ENCODE assay signal across 9 mouse cellular contexts in the genomic region with DNA sequence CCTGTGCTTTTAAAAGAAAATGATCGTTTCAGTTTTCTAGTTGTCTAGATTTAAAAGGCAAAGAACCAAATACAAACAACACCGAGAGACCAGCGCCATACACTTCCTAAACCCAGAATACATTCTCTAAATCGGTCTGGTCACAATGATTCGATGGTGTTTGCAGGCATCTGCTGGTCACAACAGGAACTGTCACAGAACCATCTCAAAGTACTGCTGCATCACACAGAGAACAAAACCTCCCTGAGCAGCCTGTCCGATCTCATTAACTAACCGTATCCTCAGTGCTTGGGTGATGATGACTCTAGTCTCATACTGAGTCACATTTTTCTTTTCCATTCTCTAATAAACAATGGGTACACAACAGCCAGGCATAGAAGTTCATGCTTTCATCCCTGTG. TPM values are rescaled to one million over a fixed set of nuclear protein-coding genes. Genes with fewer than 3 reads are reported as not detected.
DNase-seq lines count a peak whose midpoint lies in the region; ATAC-seq and TF ChIP-seq lines count a peak whose summit lies in the region.
"Had no signal": no experiment of that assay in that cellular context is flagged by ENCODE, and none has a peak within 500 bp of the region (broad histone marks: within the 10 kb centered on the region; RNA-seq: fewer than 3 reads in every experiment).

No protein-coding gene starts in this region.

- no peak overlapping the region for H3K4me3 ChIP-seq in kidney, embryonic 16.5 days (ENCODE audit: low read length)
- H3K4me3 ChIP-seq in kidney, embryonic 14.5 days (ENCODE audit: low read length), result no peak overlapping the region
- H3K4me3 ChIP-seq in midbrain, postnatal 0 days (ENCODE audit: low read depth, low read length), result no peak overlapping the region
- no peak overlapping the region for H3K4me3 ChIP-seq in intestine, embryonic 15.5 days (replicated peaks)
- H3K4me3 ChIP-seq: stomach, embryonic 15.5 days had no signal

- ATAC-seq in kidney, embryonic 16.5 days (ENCODE audit: low FRiP score, low TSS enrichment), result peak; percentile 77; the same call in 1 of the 2 replicates
- no peak for ATAC-seq in kidney, embryonic 14.5 days (ENCODE audit: low FRiP score, low TSS enrichment)
- ATAC-seq in midbrain, postnatal 0 days (ENCODE audit: low FRiP score), result peak; percentile 89
- ATAC-seq in monocyte, adult 5-6 weeks (replicated peaks; ENCODE audit: insufficient number of reproducible peaks, low FRiP score, low TSS enrichment, poor library complexity, severe bottlenecking), result no peak
- ATAC-seq in intestine, embryonic 15.5 days, result no peak

- H3K36me3 ChIP-seq in kidney, embryonic 16.5 days (ENCODE audit: insufficient read depth, low read length), result no peaks in the 10 kb centered on the region
- no peaks in the 10 kb centered on the region for H3K36me3 ChIP-seq in kidney, embryonic 14.5 days (ENCODE audit: control insufficient read depth, insufficient read depth, low read length)
- H3K36me3 ChIP-seq in midbrain, postnatal 0 days (ENCODE audit: insufficient read depth, low read length), result no peaks in the 10 kb centered on the region
- no peaks in the 10 kb centered on the region for H3K36me3 ChIP-seq in intestine, embryonic 15.5 days
- H3K36me3 ChIP-seq: stomach, embryonic 15.5 days had no signal

- no peaks in the 10 kb centered on the region for H3K9me3 ChIP-seq in kidney, embryonic 16.5 days (ENCODE audit: low read length)
- no peaks in the 10 kb centered on the region for H3K9me3 ChIP-seq in kidney, embryonic 14.5 days (ENCODE audit: control insufficient read depth, low read length)
- no peaks in the 10 kb centered on the region for H3K9me3 ChIP-seq in midbrain, postnatal 0 days (ENCODE audit: low read length)
- H3K9me3 ChIP-seq in intestine, embryonic 15.5 days, result no peaks in the 10 kb centered on the region
- H3K9me3 ChIP-seq: stomach, embryonic 15.5 days had no signal

- no peak overlapping the region for H3K9ac ChIP-seq in kidney, embryonic 16.5 days (replicated peaks; ENCODE audit: low read length)
- H3K9ac ChIP-seq in kidney, embryonic 14.5 days (ENCODE audit: low read depth, low read length), result no peak overlapping the region
- H3K9ac ChIP-seq in midbrain, postnatal 0 days (replicated peaks; ENCODE audit: low read length, poor library complexity, severe bottlenecking), result 0 out of 2 replicates have a peak overlapping the region, but pooled peaks have one; percentile 14
- no peak overlapping the region for H3K9ac ChIP-seq in intestine, embryonic 15.5 days
- H3K9ac ChIP-seq: stomach, embryonic 15.5 days had no signal

- 58% methylated on average over 7 of the region's 7 CpGs for WGBS in kidney, embryonic 16.5 days
- WGBS in kidney, embryonic 14.5 days, result 61% methylated on average over 7 of the region's 7 CpGs
- 9% methylated on average over 7 of the region's 7 CpGs for WGBS in midbrain, postnatal 0 days
- WGBS in intestine, embryonic 15.5 days, result 58% methylated on average over 7 of the region's 7 CpGs

- H3K27ac ChIP-seq in kidney, embryonic 16.5 days (ENCODE audit: low read length), result no peak overlapping the region
- H3K27ac ChIP-seq in kidney, embryonic 14.5 days (ENCODE audit: low read depth, low read length), result no peak overlapping the region
- H3K27ac ChIP-seq in midbrain, postnatal 0 days (ENCODE audit: low read depth, low read length), result no peak overlapping the region
- no peak overlapping the region for H3K27ac ChIP-seq in intestine, embryonic 15.5 days
- H3K27ac ChIP-seq: stomach, embryonic 15.5 days had no signal

- no peaks in the 10 kb centered on the region for H3K27me3 ChIP-seq in kidney, embryonic 16.5 days (ENCODE audit: insufficient read depth, low read length)
- H3K27me3 ChIP-seq in kidney, embryonic 14.5 days (ENCODE audit: control insufficient read depth, insufficient read depth, low read length), result no peaks in the 10 kb centered on the region
- H3K27me3 ChIP-seq in midbrain, postnatal 0 days (ENCODE audit: insufficient read depth, low read length), result no peaks in the 10 kb centered on the region
- H3K27me3 ChIP-seq in intestine, embryonic 15.5 days (replicated peaks), result no peaks in the 10 kb centered on the region
- H3K27me3 ChIP-seq: stomach, embryonic 15.5 days had no signal

- no peak overlapping the region for H3K4me2 ChIP-seq in kidney, embryonic 16.5 days (replicated peaks; ENCODE audit: low read depth, low read length)
- H3K4me2 ChIP-seq in kidney, embryonic 14.5 days (replicated peaks; ENCODE audit: low read depth, low read length), result no peak overlapping the region
- H3K4me2 ChIP-seq in midbrain, postnatal 0 days (ENCODE audit: low read depth, low read length, poor library complexity, severe bottlenecking), result 0 out of 2 replicates have a peak overlapping the region, but pooled peaks have one; percentile 15
- no peak overlapping the region for H3K4me2 ChIP-seq in intestine, embryonic 15.5 days (replicated peaks)
- H3K4me2 ChIP-seq: stomach, embryonic 15.5 days had no signal

- peak; percentile 4 for DNase-seq in cerebellum, adult 11-12 months
- DNase-seq in forelimb bud, embryonic 11.5 days (ENCODE audit: low read depth, low spot score), result peak; percentile 6
- DNase-seq in layer of hippocampus, postnatal 14 days (ENCODE audit: low spot score in 2 of 2), result peak; percentile 57 to 81
- peak; percentile 88 for DNase-seq in midbrain, postnatal 0 days (ENCODE audit: low spot score)

- no peaks in the 10 kb centered on the region for H3K4me1 ChIP-seq in kidney, embryonic 16.5 days (ENCODE audit: insufficient read depth, low read length)
- H3K4me1 ChIP-seq in kidney, embryonic 14.5 days (ENCODE audit: control insufficient read depth, insufficient read depth, low read length), result no peaks in the 10 kb centered on the region
- H3K4me1 ChIP-seq in midbrain, postnatal 0 days (ENCODE audit: insufficient read depth, low read length), result no peaks in the 10 kb centered on the region
- H3K4me1 ChIP-seq in intestine, embryonic 15.5 days (replicated peaks), result no peaks in the 10 kb centered on the region
- H3K4me1 ChIP-seq: stomach, embryonic 15.5 days had no signal

- TF ChIP-seq CTCF in midbrain, postnatal 0 days (IDR thresholded peaks at IDR 0.05), result peak; percentile 92

RNA-seq across cellular contexts. Expression of a gene that starts 59.1 kb away (rescaled TPM):
- 2.0 and 2.9 TPM in 2 replicates for polyA plus RNA-seq in kidney, embryonic 16.5 days (2015; fragmentation: Nextera tagmentation; extraction: Ambion mirVana)
- polyA plus RNA-seq in kidney, embryonic 14.5 days (2014; fragmentation: Nextera tagmentation; extraction: Ambion mirVana), result 2.0 and 3.6 TPM in 2 replicates
- 10 to 100 TPM; 37.8 to 46.5 TPM for total RNA-seq in layer of hippocampus, postnatal 14 days (2021)
- 16.7 and 18.7 TPM in 2 replicates for total RNA-seq in midbrain, postnatal 0 days (2014; rRNA removed)
- 9.5 and 10.8 TPM in 2 replicates for polyA plus RNA-seq in midbrain, postnatal 0 days (2015; fragmentation: Nextera tagmentation; extraction: Ambion mirVana)
- total RNA-seq in monocyte, adult 5-6 weeks (2017), result 68.8 to 147 TPM (median 72.8 TPM) in 3 replicates
- 5.7 and 5.9 TPM in 2 replicates for polyA plus RNA-seq in intestine, embryonic 15.5 days (2015; fragmentation: Nextera tagmentation; extraction: Ambion mirVana)

Comparison
In these comparisons a context has a peak if more than half of its experiments do, and no peak if none do; other contexts are left out.
1. ATAC-seq: peak in kidney, embryonic 16.5 days (single experiment) and midbrain, postnatal 0 days (single experiment); none in kidney, embryonic 14.5 days (single experiment), monocyte, adult 5-6 weeks (single experiment) and intestine, embryonic 15.5 days (single experiment).
2. DNase-seq: peak in every context shown above with its lines; median percentile 88 in midbrain, postnatal 0 days; 69 in layer of hippocampus, postnatal 14 days; 6 in forelimb bud, embryonic 11.5 days; 4 in cerebellum, adult 11-12 months.